Mouse (Mus musculus) telencephalon, adult 2 months (tissue): ENCODE measurements around the gene Dars.

Source experiments
- DNase-seq: peaks from one replicate; pipeline ENCODE4 v3.0.0-alpha.2; 2011; ENCODE audit warnings: low read depth, low spot score

Gene Dars

DNA sequence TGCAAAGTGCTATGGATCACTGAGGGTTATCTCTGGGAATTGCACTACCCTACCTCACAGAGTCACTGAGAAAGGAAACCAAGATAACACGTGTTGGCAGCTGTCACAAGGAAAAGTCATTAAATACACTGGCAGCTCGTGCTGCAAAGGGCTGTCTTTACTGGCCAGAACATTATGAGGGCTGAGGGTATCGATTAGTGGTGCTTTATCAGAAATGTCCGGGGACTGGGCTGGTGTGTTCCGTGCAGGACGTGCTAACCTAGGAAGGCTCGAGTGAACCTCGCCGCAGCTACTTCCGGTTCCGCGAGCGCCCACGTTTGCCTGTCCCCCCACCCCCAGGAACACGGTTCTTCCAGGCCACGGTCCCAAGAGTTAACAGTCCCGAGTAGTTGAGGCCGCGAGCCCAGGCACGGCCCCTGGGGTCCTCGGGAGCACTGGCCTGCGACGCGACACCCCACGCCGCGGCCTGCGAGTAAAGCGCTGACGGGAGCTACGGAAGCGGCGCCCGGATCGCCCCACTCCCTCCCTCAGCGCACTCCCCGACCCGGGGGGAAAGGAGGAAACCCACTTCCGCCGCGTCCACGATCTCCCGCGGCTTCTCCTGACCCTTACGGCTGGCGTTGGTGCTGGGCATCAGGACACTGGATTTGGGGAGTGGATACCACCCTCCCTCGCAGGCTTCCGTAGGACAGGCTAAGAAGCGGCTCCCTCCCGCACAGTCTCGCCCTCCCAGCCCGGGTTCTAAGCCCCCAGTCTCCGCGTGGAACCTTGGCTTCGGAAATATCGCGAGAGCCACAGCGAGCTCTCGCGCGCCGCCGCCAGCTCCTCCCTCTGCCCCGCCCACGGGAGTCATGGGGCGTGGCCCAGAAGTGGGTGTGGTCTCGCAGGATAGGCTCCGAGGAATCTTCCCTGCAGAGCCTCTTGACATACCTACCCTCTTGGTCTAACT lies at the start of gene Dars:
Gene Dars, minus strand, starts transcription at position 785 of the 949 bp plus-strand sequence.
- DNase-seq = peak; percentile 71

DNA sequence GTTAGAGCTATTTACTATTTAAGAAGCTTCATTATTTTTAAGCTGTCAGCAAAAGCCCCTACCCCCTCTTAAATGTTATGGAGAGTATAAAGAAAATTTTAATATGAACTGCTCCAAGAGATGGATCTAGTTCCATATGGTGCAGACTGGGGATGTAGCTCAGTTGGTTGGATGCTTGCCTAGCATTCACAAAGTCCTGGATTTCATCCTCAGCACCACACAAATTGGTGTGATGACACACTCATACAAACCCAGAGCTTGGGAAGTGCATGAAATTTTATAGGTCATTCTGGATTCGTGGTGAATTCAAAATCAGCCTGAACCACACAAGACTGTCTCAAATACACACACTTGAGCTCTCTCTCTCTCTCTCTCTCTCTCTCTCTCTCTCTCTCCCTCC lies 49.7 kb upstream of the Dars start:
- peak; percentile 77 for DNase-seq

DNA sequence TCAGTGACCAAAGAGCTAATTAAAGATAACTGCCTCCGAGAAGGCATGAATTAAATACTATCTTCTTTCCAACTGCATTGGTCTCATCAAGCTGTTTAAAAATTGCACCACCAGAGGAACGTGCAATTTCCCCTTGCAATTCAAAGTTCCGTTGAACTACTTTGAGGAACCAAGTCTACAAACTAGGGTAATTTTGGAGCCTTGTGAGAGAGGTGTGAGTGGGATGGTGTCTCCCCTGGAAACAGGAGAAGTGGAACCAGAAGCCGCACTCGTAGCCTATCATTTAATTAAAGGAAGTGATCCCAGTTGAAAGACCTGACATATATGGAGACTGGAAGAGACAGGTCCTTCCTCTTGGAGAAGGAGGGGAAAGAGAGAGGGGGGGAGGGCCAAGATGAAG lies 46.3 kb upstream of the Dars start:
- no peak for DNase-seq

DNA sequence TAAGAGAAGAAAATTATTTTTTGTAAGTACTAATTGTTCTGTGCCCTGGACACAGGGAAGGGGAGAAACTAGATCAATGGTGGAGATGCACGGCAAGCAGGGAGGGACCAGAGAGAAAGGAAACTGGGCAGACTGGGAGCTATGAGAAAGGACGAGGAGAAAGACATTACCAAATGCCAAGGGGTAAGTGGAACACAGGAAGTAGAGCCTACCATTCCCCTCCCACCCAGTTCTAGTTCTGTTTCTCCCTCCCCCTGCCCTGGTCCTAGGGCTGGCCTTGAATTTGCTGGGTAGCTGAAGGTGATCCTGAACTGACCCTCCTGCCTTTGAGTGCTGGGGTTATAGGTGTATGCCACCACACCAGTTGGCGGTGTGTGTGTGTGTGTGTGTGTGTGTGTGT lies 45.2 kb upstream of the Dars start:
- no peak for DNase-seq

DNA sequence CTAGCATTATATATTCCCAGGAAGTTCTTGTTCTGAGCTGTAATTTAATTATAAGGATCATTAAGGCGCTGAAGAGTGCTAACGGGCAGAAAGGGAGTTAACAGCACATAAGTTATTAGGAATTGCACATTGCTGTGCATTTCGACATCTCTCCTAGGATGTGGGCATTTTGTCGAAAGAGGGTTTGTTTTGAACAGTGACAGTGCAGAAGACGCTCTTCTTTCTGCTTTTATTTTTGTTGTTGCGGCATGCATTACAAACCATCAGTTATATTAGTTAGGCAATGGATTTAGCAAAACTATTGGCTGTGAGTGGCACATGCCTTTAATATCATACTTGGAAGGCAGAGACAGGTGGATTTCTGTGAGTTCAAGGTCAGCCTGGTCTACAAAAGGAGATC lies 43.6 kb upstream of the Dars start:
- no peak for DNase-seq

DNA sequence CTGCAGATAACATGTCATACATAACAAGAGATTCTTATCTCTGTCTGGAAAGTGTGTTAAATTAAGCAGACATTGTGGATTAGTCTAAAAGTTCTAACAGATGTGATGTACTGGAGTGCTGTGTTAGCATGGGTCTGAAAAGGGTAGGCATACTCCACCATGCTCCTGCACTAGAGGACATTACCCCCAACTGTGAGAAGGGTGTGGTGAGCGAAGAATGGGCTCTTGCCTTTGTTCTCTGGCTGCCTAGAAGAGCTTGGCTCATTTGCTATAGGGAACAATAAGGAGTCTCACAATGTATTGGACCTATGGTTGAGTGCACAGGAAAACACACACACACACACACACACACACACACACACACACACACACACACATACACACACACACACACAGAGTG lies 42.3 kb upstream of the Dars start:
- DNase-seq = no peak

DNA sequence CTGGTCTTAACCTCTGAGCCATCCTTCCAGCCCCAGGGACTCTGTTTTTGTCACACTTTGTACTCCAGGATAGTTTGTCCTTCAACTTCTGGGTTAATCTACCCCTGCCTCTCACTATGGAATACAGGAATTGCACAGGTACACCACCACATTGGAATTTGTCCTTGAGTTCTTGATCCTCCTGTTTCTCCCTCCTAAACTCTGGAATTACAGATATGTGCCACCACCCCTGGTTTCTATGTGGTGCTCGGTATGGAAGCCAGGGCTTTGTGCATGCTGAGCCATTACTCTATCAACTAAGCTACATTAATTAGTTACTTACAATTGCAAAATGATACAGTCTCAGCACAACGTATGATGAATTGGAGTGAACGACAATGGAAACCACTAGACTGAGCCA lies 41.8 kb upstream of the Dars start:
- DNase-seq = no peak

DNA sequence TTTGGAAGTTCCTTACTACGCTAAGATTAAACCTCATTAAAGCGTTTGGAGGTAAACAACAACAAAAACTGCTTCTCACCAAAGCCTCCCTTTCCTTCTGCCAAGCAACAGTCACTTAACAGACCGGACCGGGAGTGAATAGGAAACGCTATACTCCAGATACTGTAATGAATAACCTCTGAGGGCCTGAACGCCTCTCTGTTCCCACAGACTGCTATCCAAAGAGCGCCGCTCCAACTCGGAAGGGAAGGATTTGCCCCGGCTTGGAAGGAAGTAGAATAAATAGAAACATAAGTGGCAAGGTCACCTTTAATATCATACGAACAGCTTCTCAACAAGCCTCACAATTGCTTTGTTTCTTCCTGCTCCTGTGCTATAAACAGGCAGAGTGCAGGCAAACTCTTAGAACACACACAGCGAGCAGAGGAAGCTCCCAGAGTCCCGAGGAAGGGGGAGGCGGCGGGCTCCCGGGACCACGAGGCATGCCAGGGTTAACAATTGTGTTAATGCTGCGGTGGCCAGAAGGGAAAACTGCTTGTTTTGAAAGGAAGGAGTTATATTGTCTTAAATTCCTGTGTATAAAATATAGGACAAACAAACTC lies 39.8 kb upstream of the Dars start:
- DNase-seq = no peak

DNA sequence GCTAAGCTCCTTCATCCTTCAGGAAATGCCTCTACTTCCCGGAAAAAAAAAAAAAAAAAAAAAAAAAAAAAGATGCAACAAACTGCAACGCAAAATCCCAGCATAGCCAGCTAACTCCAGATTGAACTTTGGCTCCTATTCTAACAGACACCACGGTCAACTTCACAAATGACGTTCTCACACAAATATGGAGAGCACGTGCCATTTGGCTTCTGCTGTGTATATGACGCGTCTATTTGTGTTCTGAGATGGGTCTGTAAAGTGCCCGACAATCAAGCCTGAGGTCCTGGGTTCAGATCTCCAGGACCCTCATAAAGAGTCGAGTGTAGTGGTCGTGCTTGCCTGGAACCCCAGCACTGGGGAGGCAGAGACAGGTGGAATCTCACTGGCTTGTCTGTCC lies 39.1 kb upstream of the Dars start:
- DNase-seq = no peak

DNA sequence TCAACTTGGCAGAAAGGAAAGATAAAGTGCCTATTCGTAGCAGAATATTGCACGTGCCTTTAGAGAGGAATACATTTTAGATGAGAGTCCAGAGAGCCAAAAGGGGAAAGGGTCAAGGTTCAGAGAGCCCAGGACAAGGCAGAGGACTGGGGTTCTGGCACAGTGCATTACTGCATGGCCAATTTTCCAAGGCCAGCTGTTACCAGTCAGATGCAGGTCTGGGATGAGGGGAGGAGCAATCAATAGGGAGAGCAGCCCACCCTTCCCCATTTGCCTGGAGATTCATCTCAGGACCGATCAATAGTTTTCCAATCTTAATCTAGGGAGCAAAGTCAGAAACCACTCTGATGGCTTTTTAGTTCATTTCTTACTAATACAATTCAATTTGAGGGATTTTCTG lies 35.0 kb upstream of the Dars start:
- DNase-seq = no peak

DNA sequence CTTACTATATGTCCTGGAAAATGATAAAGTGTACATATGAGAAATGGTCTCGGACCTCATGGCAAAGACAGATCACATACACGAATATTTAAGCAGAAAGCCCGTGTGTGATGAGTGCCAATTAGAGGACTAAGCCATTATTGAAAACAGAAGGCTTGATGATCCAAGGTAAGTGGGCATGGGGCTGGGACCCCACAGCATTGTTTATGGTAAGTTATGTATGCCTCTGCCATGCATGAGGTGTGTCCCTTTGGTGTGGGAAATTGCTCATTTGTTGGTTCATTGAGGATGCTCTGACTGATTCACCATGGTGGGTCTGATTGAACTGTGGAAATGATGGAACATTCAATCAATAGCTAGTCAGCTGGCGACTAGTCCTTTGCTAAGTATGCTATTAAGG lies 34.0 kb upstream of the Dars start:
- no peak for DNase-seq

DNA sequence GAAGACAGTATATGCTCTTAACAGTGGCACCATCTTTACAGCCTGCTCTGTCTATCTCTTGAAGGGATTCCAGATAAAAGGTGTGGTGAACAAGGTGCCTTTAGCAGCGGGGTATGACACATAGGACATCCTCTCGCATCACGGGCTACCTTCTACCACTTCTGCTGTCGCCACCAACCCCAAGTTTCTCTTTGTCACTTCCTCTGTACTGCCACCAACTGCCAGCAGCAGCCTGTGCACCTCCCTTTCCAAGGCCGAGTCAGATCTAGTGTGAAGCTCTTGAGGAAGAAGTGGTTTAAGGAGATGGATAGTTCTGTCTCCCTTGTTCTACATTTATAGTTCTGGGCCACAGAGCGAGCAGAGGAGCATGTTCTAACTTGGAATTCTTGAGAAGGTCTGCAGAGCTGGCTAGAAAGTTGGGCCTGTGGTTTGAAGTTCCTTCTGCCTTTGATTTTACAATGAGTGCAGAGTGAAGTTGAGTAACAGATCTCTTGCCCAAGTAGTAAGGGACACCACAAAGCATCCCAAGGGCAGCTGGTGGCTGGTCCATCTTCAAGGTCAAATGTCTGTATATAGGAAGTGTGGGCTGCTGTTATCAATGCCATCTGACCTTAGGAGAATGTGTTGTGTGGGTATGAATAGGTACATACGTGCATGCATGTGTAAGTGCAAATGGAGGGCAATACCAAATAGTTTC lies 30.2 kb upstream of the Dars start:
- no peak for DNase-seq

DNA sequence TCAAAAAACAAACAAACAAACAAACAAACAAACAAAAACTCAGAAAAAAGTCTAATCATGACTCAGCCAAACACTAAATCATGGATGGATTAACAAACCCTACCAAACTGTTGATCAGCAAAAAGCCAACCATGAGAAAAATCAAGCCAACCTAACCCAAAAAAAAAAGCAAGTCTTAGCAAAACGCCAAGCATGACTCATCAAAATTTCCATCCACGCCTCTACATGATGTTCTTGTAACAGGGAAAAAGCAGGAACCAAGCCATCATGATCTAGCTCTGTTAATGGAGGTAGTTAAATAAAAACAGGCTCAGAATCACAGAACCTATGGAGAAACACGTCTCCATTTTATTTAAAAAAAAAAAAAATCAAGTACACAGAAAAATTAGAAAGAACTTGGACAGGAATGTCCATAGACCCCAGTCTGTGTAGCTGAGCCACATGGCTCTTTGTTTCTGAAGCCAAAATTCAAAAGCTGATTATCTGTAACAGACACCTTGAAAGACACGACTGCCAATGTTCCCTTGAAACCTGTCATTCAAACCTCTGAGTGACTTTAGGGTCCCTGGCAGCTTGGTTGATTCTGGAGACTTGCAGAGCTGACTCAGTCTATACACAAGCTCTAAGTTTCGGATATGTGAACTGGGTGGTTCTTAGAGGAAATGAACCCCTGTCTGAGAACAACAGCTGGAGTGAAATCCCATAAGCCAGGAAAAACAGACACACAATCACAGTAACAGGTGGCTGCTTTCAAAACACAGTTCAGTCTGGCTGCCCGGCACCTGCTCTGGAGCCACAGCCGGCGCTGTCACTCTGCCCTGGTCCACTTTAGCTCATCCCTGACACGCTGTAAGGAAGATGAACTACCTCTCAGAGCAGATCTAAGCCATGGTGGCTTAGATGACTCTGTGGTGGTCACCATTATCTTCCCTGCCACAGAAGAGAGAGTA lies 27.0 kb upstream of the Dars start:
- peak; percentile 35 for DNase-seq

DNA sequence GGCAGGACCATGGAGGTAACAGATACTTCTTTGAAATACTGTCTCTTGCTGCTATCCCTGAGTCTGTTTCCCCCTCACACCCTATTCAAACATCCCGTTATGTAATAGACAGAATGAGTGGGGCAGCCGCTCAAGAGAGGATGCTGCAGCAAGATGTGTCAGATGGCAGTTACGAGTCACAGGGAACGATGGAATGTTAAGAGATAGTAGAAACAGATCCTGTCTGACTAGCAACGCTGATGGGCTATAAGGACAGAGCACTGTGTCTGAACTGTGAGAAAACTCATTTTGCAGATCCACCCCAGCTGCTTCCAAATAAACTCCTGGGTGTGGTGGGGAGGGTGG lies 23.9 kb upstream of the Dars start:
- DNase-seq = peak; percentile 24

DNA sequence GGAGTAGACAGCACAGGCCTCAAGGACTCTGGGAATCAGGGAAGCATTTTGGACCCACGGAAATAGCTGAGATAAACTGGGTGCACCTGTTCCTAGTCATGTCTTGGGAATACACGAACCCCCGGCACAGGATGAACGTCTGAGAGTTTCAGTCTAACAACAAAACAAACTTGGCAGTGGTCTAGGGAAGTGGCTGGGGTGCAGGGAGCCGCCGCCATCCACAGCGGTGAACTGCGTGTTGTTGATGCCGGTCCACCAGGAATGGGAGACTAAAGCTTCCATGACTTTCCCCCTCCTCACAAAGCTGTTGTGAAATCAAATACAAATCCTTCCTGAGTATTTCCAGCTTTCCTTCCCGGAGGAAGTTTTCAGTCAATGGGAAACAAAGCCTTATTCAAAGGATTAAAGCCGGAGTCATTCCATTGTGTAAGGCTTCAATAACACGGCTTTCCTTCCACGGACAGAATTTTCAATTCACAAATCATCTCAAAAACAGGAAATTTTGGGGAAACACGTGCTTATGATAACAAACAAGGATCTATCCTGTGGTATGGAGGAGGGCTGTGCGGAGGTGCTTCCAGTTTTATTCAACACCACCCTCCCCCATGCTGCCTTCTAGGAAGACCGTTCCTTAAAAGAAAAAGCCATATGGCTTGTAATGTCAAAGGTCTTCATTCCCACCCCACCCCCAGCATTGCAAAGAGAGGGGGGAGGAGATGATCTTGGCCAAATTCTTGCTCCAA lies 23.4 kb upstream of the Dars start:
- no peak for DNase-seq

DNA sequence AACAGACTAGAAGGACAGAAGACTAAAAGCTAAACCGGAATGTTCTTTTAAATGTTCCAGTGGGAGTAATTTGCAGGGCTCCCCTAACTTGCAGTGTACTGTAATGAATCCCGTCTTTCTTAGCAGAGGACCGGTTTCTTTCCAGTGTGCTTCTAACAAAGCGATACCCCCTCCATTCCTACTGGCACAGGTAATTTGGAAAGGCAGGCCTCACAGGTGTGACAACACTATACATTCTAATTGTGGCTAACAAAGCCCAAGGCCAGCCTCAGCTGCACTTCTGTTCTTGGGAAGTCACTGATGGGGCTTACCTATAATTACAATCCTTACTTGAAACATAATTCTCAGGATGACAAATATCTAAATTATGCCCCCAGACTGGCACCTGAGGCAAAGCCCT lies 22.4 kb upstream of the Dars start:
- no peak for DNase-seq

DNA sequence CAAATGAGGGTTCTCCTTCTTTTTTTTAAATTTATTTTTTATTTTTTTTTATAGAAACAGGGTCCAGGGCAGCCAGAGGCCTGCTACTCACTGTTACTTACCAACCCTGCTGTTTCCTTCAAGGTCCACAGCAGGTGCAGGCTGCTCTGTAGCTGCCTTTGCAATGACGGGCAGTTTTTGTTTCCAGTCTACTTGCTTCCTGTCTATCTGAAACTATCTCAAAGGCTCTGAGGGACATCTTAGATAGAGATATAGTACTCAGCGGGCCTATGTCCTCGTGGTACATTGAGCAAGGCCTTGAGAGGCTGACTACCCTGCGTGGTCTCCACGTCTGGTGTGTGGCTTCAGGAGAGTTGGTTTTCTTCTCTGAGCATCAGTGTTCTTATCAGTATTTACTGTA lies 21.4 kb upstream of the Dars start:
- no peak for DNase-seq

DNA sequence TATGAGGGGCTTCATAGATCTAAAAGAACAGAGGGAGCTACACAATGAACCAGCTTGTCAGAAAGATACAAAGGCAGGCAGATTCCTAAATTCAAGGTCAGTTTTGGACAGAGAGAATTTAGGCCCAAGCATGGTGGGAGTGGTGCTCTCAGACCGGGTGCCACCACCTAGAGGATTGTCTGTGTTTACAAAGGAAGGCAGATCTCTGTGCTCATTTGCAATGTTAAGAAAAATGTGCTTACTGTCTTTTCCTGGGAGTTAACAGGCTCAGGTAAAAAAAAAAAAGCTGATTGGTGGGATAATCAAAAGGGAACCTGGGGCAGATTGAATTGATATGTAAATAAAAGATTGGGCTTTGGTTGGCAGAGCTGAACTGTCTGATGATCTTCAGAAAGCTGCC lies 20.1 kb upstream of the Dars start:
- DNase-seq = no peak

DNA sequence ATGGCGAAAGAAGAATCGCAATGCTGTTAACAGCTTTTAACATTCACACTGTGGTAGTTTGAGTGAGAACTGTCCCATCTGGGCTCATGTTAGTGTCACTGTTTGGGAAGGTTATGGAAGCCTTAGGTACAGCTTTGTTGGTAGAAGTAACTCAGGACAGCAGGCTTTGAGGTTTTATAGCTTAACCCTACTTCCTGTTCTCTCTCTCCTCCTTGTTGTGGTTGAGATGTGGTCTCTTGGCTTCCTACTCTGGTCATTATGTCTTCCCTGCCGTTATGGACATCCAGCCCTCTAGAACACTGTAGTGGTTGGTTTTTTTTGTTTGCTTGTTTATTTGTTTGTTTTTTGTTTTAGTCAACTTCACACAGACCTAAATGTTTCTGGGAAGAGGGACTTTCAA lies 18.8 kb upstream of the Dars start:
- no peak for DNase-seq

DNA sequence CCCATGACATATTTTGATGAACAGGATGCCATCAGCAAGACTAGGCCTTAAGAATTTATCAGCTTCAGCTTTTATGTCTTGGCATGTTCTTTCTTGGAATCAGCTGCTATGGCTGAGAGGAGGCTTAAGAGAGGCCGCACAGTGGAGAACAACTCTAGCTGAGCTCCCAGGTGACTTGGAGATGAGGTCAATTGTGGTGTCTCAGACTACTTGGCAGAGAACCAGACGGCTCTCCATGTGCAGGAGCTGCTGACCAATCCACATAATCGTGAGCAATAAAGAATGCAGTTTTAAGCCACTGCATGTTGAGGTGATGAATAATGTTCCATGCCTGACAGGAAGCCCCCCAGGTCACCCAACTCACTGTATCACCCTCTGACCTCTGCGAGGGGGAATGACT lies 18.4 kb upstream of the Dars start:
- DNase-seq = no peak

DNA sequence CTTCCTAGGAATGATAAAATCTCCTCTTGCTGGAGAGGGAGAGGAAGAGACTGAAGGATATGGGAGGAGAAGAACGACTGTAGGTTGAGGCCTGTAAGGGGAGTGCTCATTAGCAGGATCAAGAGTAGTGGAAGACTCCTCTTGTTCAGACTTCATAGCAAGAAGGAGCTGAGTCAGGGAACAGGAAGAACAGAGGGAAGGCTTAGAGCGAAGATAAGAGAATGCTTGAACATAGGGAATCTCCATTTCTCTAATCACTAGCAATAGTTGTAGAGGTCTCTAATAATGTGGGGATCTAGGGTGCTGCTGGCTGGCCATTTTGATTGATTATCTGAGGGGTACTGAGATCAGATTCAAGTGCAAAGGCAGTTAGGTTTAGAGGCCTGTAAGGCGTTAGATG lies 7.8 kb upstream of the Dars start:
- no peak for DNase-seq
